In the genomic region with DNA sequence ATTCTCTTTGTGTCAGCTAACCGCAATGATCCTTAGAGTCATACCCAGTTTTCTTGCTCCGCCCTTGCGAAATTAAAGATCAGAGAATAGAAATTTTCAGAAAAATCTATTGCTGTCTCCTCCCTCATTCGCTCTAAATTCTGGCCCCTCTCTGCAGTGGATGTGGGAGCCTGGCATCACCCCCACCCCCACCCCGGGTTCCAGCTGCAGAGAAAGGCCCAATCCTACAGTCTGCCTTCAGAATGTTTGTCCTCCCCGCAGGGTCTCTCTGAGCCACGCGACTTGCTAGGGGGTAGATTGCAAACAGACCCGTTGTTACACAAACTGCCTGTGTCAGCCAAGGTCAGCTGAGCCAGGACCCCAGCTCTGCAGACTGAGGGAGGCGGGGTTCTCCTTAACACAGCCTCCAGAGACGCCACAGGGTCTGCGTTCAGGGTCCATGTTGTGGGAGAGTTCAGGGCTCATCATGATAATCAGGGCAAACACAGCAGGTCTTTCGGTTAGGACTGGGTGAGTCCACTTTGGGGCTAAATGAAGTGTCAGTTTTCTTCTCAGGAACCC, we compare ENCODE assay signal across 10 mouse cellular contexts. TPM values are rescaled to one million over a fixed set of nuclear protein-coding genes. Genes with fewer than 3 reads are reported as not detected.
A peak's percentile ranks its signal among the peaks of the same experiment; 100 is the strongest.
DNase-seq lines count a peak whose midpoint lies in the region; ATAC-seq and TF ChIP-seq lines count a peak whose summit lies in the region.
"Had no signal": no experiment of that assay in that cellular context is flagged by ENCODE, and none has a peak within 500 bp of the region (broad histone marks: within the 10 kb centered on the region; RNA-seq: fewer than 3 reads in every experiment).

No protein-coding gene starts in this region.

- intact Hi-C loops in heart, postnatal 25 days (cut with DNase I): no loop called here
- intact Hi-C loops in gastrocnemius, postnatal 14 days (cut with DNase I; ENCODE audit: low total_unique reads): loop anchor here (10.0 kb wide), 1 partner anchor 105 kb away; a partner anchor contains a TSS

- H3K27me3 ChIP-seq in heart, embryonic 10.5 days (ENCODE audit: insufficient read depth, poor library complexity, severe bottlenecking): peaks cover 70% of the 10 kb centered on the region
- H3K27me3 ChIP-seq in E14TG2a.4 (ENCODE audit: insufficient read depth, low read length): peaks cover 96% of the 10 kb centered on the region
- 0 out of 2 replicates have a peak, but pooled peaks cover 4% of the 10 kb centered on the region for H3K27me3 ChIP-seq in forebrain, embryonic 12.5 days
- no peaks in the 10 kb centered on the region; the same call in 1 of the 2 replicates for H3K27me3 ChIP-seq in midbrain, embryonic 12.5 days

- H3K4me1 ChIP-seq in heart, embryonic 10.5 days: peaks cover 76% of the 10 kb centered on the region
- H3K4me1 ChIP-seq in E14TG2a.4 (replicated peaks; ENCODE audit: low read depth, low read length): peaks cover 83% of the 10 kb centered on the region
- H3K4me1 ChIP-seq in forebrain, embryonic 12.5 days: peaks cover 78% of the 10 kb centered on the region
- H3K4me1 ChIP-seq in midbrain, embryonic 12.5 days: peaks cover 85% of the 10 kb centered on the region

- H3K4me3 ChIP-seq in heart, embryonic 10.5 days: peak overlapping the region; percentile 62
- peak overlapping the region; percentile 56 for H3K4me3 ChIP-seq in E14TG2a.4 (replicated peaks; ENCODE audit: low read length)
- peak overlapping the region; percentile 42 for H3K4me3 ChIP-seq in forebrain, embryonic 12.5 days (replicated peaks)
- H3K4me3 ChIP-seq in midbrain, embryonic 12.5 days: peak overlapping the region; percentile 46

- H3K9ac ChIP-seq in forebrain, embryonic 12.5 days: peak overlapping the region; percentile 59
- peak overlapping the region; percentile 48 for H3K9ac ChIP-seq in midbrain, embryonic 12.5 days (replicated peaks)

- WGBS in heart, embryonic 10.5 days: 10% methylated on average over 13 of the region's 13 CpGs
- 4% methylated on average over 13 of the region's 13 CpGs for WGBS in forebrain, embryonic 12.5 days
- WGBS in midbrain, embryonic 12.5 days: 2% methylated on average over 13 of the region's 13 CpGs

- H3K9me3 ChIP-seq in heart, embryonic 10.5 days: no peaks in the 10 kb centered on the region
- H3K9me3 ChIP-seq in E14TG2a.4 (ENCODE audit: low read length): no peaks in the 10 kb centered on the region
- H3K9me3 ChIP-seq in forebrain, embryonic 12.5 days: no peaks in the 10 kb centered on the region
- H3K9me3 ChIP-seq in midbrain, embryonic 12.5 days: no peaks in the 10 kb centered on the region

- peak overlapping the region; percentile 72 for H3K4me2 ChIP-seq in forebrain, embryonic 12.5 days
- peak overlapping the region; percentile 67 for H3K4me2 ChIP-seq in midbrain, embryonic 12.5 days (replicated peaks)

- H3K27ac ChIP-seq in heart, embryonic 10.5 days: peak overlapping the region; percentile 79
- H3K27ac ChIP-seq in forebrain, embryonic 12.5 days: peak overlapping the region; percentile 74
- H3K27ac ChIP-seq in midbrain, embryonic 12.5 days (replicated peaks): peak overlapping the region; percentile 83

- DNase-seq in heart, embryonic 10.5 days (ENCODE audit: low spot score): no peak
- no peak for DNase-seq in heart, postnatal 25 days (ENCODE audit: low spot score)
- no peak for DNase-seq in gastrocnemius, postnatal 14 days
- no peak for DNase-seq in cerebellum, adult 11-12 months
- DNase-seq: heart, postnatal 4 days had no signal

- no peak for TF ChIP-seq CTCF in E14TG2a.4 (conservative IDR thresholded peaks at IDR 0.05; ENCODE audit: low read length)

- ATAC-seq in forebrain, embryonic 12.5 days (ENCODE audit: low FRiP score): no peak
- no peak for ATAC-seq in midbrain, embryonic 12.5 days (ENCODE audit: low FRiP score, low read depth)
- ATAC-seq in cerebellum, adult (ENCODE audit: insufficient number of reproducible peaks, low FRiP score, low TSS enrichment): no peak

- 0 out of 2 replicates have a peak, but pooled peaks cover 5% of the 10 kb centered on the region for H3K36me3 ChIP-seq in heart, embryonic 10.5 days
- H3K36me3 ChIP-seq in E14TG2a.4 (ENCODE audit: insufficient read depth, low read length): peaks cover 12% of the 10 kb centered on the region
- peaks cover 17% of the 10 kb centered on the region; the same call in 1 of the 2 replicates for H3K36me3 ChIP-seq in forebrain, embryonic 12.5 days (replicated peaks)
- peaks cover 11% of the 10 kb centered on the region; the same call in 1 of the 2 replicates for H3K36me3 ChIP-seq in midbrain, embryonic 12.5 days

RNA-seq across cellular contexts. Expression of a gene that starts 1.6 kb away (rescaled TPM):
- 35.8 and 126 TPM in 2 replicates for polyA plus RNA-seq in heart, embryonic 10.5 days (2016; fragmentation: Nextera tagmentation; extraction: Ambion mirVana)
- not detected for total RNA-seq in heart, postnatal 25 days (2021)
- 246 TPM in 2 replicates for polyA plus RNA-seq in forebrain, embryonic 12.5 days (2016; fragmentation: Nextera tagmentation; extraction: Ambion mirVana)
- polyA plus RNA-seq in midbrain, embryonic 12.5 days (2016; fragmentation: Nextera tagmentation; extraction: Ambion mirVana): 291 and 335 TPM in 2 replicates
- total RNA-seq in gastrocnemius, postnatal 14 days (2021): under 1 TPM; 0.31 to 0.33 TPM
- total RNA-seq: megakaryocyte, adult 5-6 weeks had no signal

RNA-seq across cellular contexts. Expression of a gene that starts 19.5 kb away (rescaled TPM):
- 16.8 and 21.0 TPM in 2 replicates for polyA plus RNA-seq in heart, embryonic 10.5 days (2016; fragmentation: Nextera tagmentation; extraction: Ambion mirVana)
- 1 to 10 TPM; 6.0 to 6.1 TPM for total RNA-seq in heart, postnatal 25 days (2021)
- 20.5 and 23.7 TPM in 2 replicates for polyA plus RNA-seq in forebrain, embryonic 12.5 days (2016; fragmentation: Nextera tagmentation; extraction: Ambion mirVana)
- 23.5 and 24.2 TPM in 2 replicates for polyA plus RNA-seq in midbrain, embryonic 12.5 days (2016; fragmentation: Nextera tagmentation; extraction: Ambion mirVana)
- total RNA-seq in gastrocnemius, postnatal 14 days (2021): 1 to 10 TPM; 3.6 to 3.9 TPM

RNA-seq across cellular contexts. Expression of a gene that starts 19.9 kb away (rescaled TPM):
- polyA plus RNA-seq in heart, embryonic 10.5 days (2016; fragmentation: Nextera tagmentation; extraction: Ambion mirVana): 39.6 and 55.1 TPM in 2 replicates
- 10 to 100 TPM; 12.1 to 12.4 TPM for total RNA-seq in heart, postnatal 25 days (2021)
- polyA plus RNA-seq in forebrain, embryonic 12.5 days (2016; fragmentation: Nextera tagmentation; extraction: Ambion mirVana): 80.5 and 88.2 TPM in 2 replicates
- 78.7 and 79.0 TPM in 2 replicates for polyA plus RNA-seq in midbrain, embryonic 12.5 days (2016; fragmentation: Nextera tagmentation; extraction: Ambion mirVana)
- total RNA-seq in gastrocnemius, postnatal 14 days (2021): 1 to 10 TPM; 9.0 to 9.6 TPM

RNA-seq across cellular contexts. Expression of a gene that starts 20.8 kb away (rescaled TPM):
- polyA plus RNA-seq in heart, embryonic 10.5 days (2016; fragmentation: Nextera tagmentation; extraction: Ambion mirVana): 25.0 and 28.8 TPM in 2 replicates
- total RNA-seq in heart, postnatal 25 days (2021): 10 to 100 TPM; 20.9 to 25.1 TPM
- 148 and 162 TPM in 2 replicates for polyA plus RNA-seq in forebrain, embryonic 12.5 days (2016; fragmentation: Nextera tagmentation; extraction: Ambion mirVana)
- 183 and 196 TPM in 2 replicates for polyA plus RNA-seq in midbrain, embryonic 12.5 days (2016; fragmentation: Nextera tagmentation; extraction: Ambion mirVana)
- 10 to 100 TPM; 37.2 to 51.2 TPM for total RNA-seq in gastrocnemius, postnatal 14 days (2021)
- total RNA-seq: megakaryocyte, adult 5-6 weeks had no signal

RNA-seq across cellular contexts. Expression of a gene that starts 30.7 kb away (rescaled TPM):
- polyA plus RNA-seq in heart, embryonic 10.5 days (2016; fragmentation: Nextera tagmentation; extraction: Ambion mirVana): 64.2 and 71.3 TPM in 2 replicates
- total RNA-seq in heart, postnatal 25 days (2021): 10 to 100 TPM; 68.3 to 70.1 TPM
- 75.8 and 86.1 TPM in 2 replicates for polyA plus RNA-seq in forebrain, embryonic 12.5 days (2016; fragmentation: Nextera tagmentation; extraction: Ambion mirVana)
- 73.5 and 77.8 TPM in 2 replicates for polyA plus RNA-seq in midbrain, embryonic 12.5 days (2016; fragmentation: Nextera tagmentation; extraction: Ambion mirVana)
- total RNA-seq in gastrocnemius, postnatal 14 days (2021): 10 to 100 TPM; 42.1 to 46.5 TPM
